Mouse (Mus musculus) myocyte (in vitro differentiated cells): ENCODE measurements around the gene Sema4d. TPM values are rescaled to one million over a fixed set of nuclear protein-coding genes. Genes with fewer than 3 reads are reported as not detected.
"Not testable (repeated sequence)": the region's sequence is repeated elsewhere in the genome, so short reads cannot be mapped to it uniquely, and the experiment has no call there.

Experiments used
- H3K27me3 ChIP-seq: one replicate; pipeline ENCODE4 v1.6.1; 2011; ENCODE audit not compliant: control insufficient read depth, insufficient read depth, insufficient read length
- H3K36me3 ChIP-seq: one replicate; pipeline ENCODE4 v1.6.1; 2011; ENCODE audit not compliant: control insufficient read depth, insufficient read depth
- H3K4me2 ChIP-seq: one replicate; pipeline ENCODE4 v1.6.1; 2011; ENCODE audit warnings: low read depth, control low read depth
- H3K4me3 ChIP-seq: one replicate; pipeline ENCODE4 v1.5.1; 2011; ENCODE audit warnings: mild to moderate bottlenecking, control low read depth, moderate library complexity
- H3K79me2 ChIP-seq: one replicate; pipeline ENCODE4 v1.6.1; 2011; ENCODE audit not compliant: control insufficient read depth, insufficient read depth
- H3ac ChIP-seq: one replicate; pipeline ENCODE4 v1.6.1; 2011; ENCODE audit not compliant: control insufficient read depth, insufficient read length
- CEBPB ChIP-seq: IDR thresholded peaks from 2 replicates; pipeline ENCODE4 v1.6.1; 2011; ENCODE audit warnings: mild to moderate bottlenecking, moderate library complexity; ENCODE audit not compliant: poor library complexity, insufficient read depth, severe bottlenecking
- E2F4 ChIP-seq: IDR thresholded peaks from one replicate; pipeline ENCODE4 v1.6.1; 2011; ENCODE audit warnings: mild to moderate bottlenecking, control low read depth, moderate library complexity; ENCODE audit not compliant: insufficient read depth
- MAX ChIP-seq: IDR thresholded peaks from one replicate; pipeline ENCODE4 v1.6.1; 2011; ENCODE audit warnings: low read depth, mild to moderate bottlenecking, control low read depth
- MYOD1 ChIP-seq, 3 experiments: IDR thresholded peaks; one replicate each; pipeline ENCODE4 v1.6.1; 2011; ENCODE audit warnings: control low read depth in 2 of 3, low read depth in 2 of 3, mild to moderate bottlenecking in 2 of 3, moderate library complexity in 1 of 3; ENCODE audit not compliant: insufficient read length in 2 of 3, control insufficient read depth in 1 of 3
- MYOG ChIP-seq, 3 experiments: IDR thresholded peaks; one replicate each; pipeline ENCODE4 v1.6.1; 2011; ENCODE audit warnings: control low read depth in 2 of 3, low read depth in 2 of 3, mild to moderate bottlenecking in 2 of 3; ENCODE audit not compliant: insufficient read length in 2 of 3, control insufficient read depth in 1 of 3, insufficient read depth in 1 of 3
- POLR2A ChIP-seq: IDR thresholded peaks from one replicate; pipeline ENCODE4 v1.6.1; 2011; ENCODE audit warnings: low read depth, mild to moderate bottlenecking, control low read depth, moderate library complexity; ENCODE audit not compliant: insufficient read length
- POLR2AphosphoS2 ChIP-seq: IDR thresholded peaks from one replicate; pipeline ENCODE4 v1.6.1; 2011; ENCODE audit warnings: low read depth, control low read depth; ENCODE audit not compliant: insufficient read length
- REST ChIP-seq: IDR thresholded peaks from one replicate; pipeline ENCODE4 v1.6.1; 2011; ENCODE audit warnings: mild to moderate bottlenecking, control low read depth, moderate library complexity; ENCODE audit not compliant: insufficient read depth, insufficient read length
- SRF ChIP-seq: IDR thresholded peaks from one replicate; pipeline ENCODE4 v1.6.1; 2011; ENCODE audit warnings: low read depth; ENCODE audit not compliant: control insufficient read depth, insufficient read length
- TCF12 ChIP-seq: IDR thresholded peaks from one replicate; pipeline ENCODE4 v1.6.1; 2011; ENCODE audit warnings: mild to moderate bottlenecking, control low read depth; ENCODE audit not compliant: poor library complexity, insufficient read depth, severe bottlenecking
- TCF3 ChIP-seq: IDR thresholded peaks from one replicate; pipeline ENCODE4 v1.6.1; 2011; ENCODE audit warnings: low read depth, control low read depth; ENCODE audit not compliant: insufficient read length
- USF1 ChIP-seq: IDR thresholded peaks from one replicate; pipeline ENCODE4 v1.6.1; 2011; ENCODE audit warnings: low read depth, mild to moderate bottlenecking, control low read depth, moderate library complexity
- polyA plus RNA-seq: library from polyadenylated mRNA; unstranded; fragments of >200 nt; fragmentation: generic; extraction: Trizol; gene quantifications from one replicate; pipeline ENCODE4 v1.2.1, GENCODE M21; 2012; ENCODE audit warnings: missing spikeins

Gene Sema4d
- polyA plus RNA-seq, 1 experiment = 15.3 TPM

DNA sequence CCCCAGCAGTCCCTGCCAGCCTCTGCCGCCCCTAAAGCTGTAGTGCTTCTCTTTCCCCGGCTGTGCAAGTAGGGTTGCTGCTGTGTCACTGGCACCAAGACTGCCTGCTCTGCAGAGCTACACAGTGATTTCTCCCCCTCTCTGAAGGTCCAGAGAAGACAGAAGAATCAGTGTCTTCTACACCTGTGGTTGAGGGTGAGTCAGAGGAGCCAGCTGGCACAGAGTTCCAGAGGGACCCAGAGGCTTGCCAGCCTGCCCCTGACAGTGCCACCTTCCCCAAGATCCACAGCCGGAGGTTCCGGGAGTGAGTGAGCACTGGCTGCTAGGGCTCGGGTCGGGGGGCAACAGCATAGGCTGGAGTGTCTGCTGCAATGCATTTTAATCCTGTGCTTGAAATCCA is 114.9 kb downstream of the Sema4d start:
- H3K79me2 ChIP-seq = no peaks in the 10 kb centered on the region
- H3K36me3 ChIP-seq = peaks cover 48% of the 10 kb centered on the region
- no peaks in the 10 kb centered on the region for H3K27me3 ChIP-seq
- H3ac ChIP-seq = no peak overlapping the region
- H3K4me2 ChIP-seq = no peak overlapping the region
- H3K4me3 ChIP-seq = no peak overlapping the region
- peak in 1 of 3 experiments; percentile 63 for TF ChIP-seq MYOG (IDR thresholded peaks at IDR 0.05; ENCODE audit: control insufficient read depth in 1 of 3, insufficient read depth in 1 of 3, insufficient read length in 2 of 3, low read depth in 2 of 3)
- peak in 2 of 3 experiments; percentile 37 to 38 for TF ChIP-seq MYOD1 (IDR thresholded peaks at IDR 0.05; ENCODE audit: control insufficient read depth in 1 of 3, insufficient read length in 2 of 3, low read depth in 2 of 3)
- no peak for TF ChIP-seq CEBPB

DNA sequence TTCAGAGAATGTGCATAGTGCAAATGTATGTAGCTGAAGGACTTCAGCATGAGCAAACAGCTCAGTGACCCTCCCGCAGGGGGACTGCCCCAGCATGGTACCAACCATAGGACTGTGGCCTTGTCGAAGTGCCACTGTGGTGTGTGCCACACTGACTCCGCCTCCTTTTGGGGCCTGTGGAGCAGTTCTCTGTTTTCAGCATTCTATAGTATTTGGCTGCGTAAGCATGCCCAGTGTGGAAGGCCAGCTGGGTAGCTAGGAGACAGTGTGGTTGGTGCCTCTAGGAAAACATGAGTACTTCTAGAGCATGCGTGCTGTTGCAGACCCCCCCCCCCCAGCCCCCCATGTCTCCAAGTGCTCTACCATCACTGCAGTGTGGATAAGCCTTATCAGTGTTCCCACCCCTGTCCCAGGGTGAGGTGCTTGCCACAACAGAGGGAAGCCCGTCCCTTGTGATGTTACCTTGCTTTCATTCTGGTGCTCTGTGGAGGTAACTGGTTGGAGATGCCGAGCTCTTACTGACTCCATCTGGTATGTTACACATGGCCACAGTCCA is 115.8 kb downstream of the Sema4d start:
- no peak overlapping the region for H3K4me3 ChIP-seq
- no peak overlapping the region for H3K4me2 ChIP-seq
- no peak overlapping the region for H3ac ChIP-seq
- TF ChIP-seq MYOD1 (IDR thresholded peaks at IDR 0.05; ENCODE audit: control insufficient read depth in 1 of 3, insufficient read length in 2 of 3, low read depth in 2 of 3) (no peak), TCF12 (no peak), MAX (no peak), MYOG (IDR thresholded peaks at IDR 0.05; ENCODE audit: control insufficient read depth in 1 of 3, insufficient read depth in 1 of 3, insufficient read length in 2 of 3, low read depth in 2 of 3) (no peak)
- H3K27me3 ChIP-seq = no peaks in the 10 kb centered on the region
- H3K79me2 ChIP-seq = no peaks in the 10 kb centered on the region
- peaks cover 48% of the 10 kb centered on the region for H3K36me3 ChIP-seq

DNA sequence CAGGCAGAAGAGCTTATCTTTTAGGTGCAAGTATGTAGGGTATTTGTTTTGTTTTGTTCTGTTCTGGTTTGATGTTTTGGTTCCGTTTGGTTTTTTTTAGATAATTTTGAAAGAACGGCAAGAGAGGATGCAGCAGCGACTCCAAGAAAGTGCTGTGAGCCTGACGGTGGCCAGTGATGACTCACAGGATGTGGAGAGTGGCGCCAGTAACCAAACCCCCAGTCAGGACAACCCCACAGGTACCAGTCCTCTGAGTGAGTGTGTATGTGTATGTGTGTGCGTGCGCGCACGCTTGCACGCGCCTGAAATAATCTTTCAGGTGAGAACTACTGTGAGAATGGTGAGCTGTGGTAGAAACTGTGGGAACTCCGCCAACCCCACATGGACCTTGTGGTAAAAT is 116.5 kb downstream of the Sema4d start:
- Histone ChIP-seq H3K4me2 (no peak overlapping the region), H3K4me3 (no peak overlapping the region), H3K36me3 (peaks cover 46% of the 10 kb centered on the region), H3K79me2 (no peaks in the 10 kb centered on the region), H3ac (no peak overlapping the region), H3K27me3 (no peaks in the 10 kb centered on the region)
- no peak for TF ChIP-seq REST

DNA sequence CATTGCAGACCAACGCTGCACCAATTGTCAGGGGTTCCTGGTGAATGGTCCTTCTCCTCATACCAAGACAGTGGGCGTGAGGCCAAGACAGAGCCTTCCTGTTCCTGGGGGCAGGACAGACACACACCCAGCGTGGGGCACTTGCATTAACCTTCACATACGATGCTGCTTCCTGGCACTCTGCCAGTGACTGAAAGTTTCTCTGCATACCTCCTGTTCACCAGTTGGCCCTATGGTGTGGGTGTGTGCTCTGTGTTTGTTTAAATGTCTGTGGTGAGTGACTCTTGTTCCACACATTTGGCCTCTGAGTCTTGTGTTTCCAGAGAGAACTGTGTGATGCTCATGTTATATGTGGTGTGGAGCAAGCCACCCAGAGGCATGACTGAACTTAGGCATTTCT is 116.9 kb downstream of the Sema4d start:
- no peak overlapping the region for H3ac ChIP-seq
- no peaks in the 10 kb centered on the region for H3K79me2 ChIP-seq

DNA sequence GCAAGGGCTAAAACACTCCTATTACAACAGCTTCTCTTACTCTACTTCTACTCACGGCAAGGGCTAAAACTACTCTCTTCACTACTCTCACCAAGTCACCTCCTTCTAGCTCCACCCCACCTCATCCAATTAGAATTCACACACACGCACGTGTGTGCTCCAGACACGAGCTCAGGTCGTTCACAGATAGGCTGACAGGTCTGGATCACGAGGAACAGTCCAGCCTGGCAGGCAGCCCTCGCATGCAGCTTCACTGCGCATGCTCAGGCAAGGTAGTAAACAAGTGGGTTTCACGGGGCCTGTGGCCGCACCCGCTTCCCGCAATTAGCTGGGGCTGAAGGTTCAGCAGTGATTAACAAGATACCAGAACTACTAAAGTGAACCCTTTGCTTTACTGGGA is 125.4 kb downstream of the Sema4d start:
- H3K36me3 ChIP-seq = peaks cover 35% of the 10 kb centered on the region
- H3K79me2 ChIP-seq, H3K27me3 ChIP-seq, H3ac ChIP-seq, H3K4me2 ChIP-seq, H3K4me3 ChIP-seq: not testable (repeated sequence)

More for the DNA sequence above, 116.9 kb downstream of the Sema4d start:
- TF ChIP-seq MYOG (IDR thresholded peaks at IDR 0.05; ENCODE audit: control insufficient read depth in 1 of 3, insufficient read depth in 1 of 3, insufficient read length in 2 of 3, low read depth in 2 of 3) = no peak
- TF ChIP-seq MYOD1 (IDR thresholded peaks at IDR 0.05; ENCODE audit: control insufficient read depth in 1 of 3, insufficient read length in 2 of 3, low read depth in 2 of 3) = peak in 1 of 3 experiments; percentile 17
- no peak for TF ChIP-seq CEBPB
- TF ChIP-seq TCF3 = no peak
- Histone ChIP-seq H3K27me3 (no peaks in the 10 kb centered on the region), H3K4me2 (no peak overlapping the region), H3K36me3 (peaks cover 45% of the 10 kb centered on the region), H3K4me3 (no peak overlapping the region)

GRCm38 (mm10) chr13:51663561-51663960 is 130.0 kb downstream of the Sema4d start:
- H3K27me3 ChIP-seq = no peaks in the 10 kb centered on the region
- H3K79me2 ChIP-seq = no peaks in the 10 kb centered on the region
- H3K4me2 ChIP-seq = no peak overlapping the region
- H3K4me3 ChIP-seq = no peak overlapping the region
- TF ChIP-seq CEBPB = no peak
- no peak for TF ChIP-seq MYOD1 (IDR thresholded peaks at IDR 0.05; ENCODE audit: control insufficient read depth in 1 of 3, insufficient read length in 2 of 3, low read depth in 2 of 3)
- no peak for TF ChIP-seq POLR2A
- TF ChIP-seq TCF12 = no peak
- TF ChIP-seq E2F4 = no peak
- no peak for TF ChIP-seq TCF3
- TF ChIP-seq REST = no peak
- no peak for TF ChIP-seq MYOG (IDR thresholded peaks at IDR 0.05; ENCODE audit: control insufficient read depth in 1 of 3, insufficient read depth in 1 of 3, insufficient read length in 2 of 3, low read depth in 2 of 3)
- TF ChIP-seq USF1 = no peak
- TF ChIP-seq MAX = no peak
- TF ChIP-seq POLR2AphosphoS2 = no peak
- no peak for TF ChIP-seq SRF
- H3K36me3 ChIP-seq = peaks cover 27% of the 10 kb centered on the region
- H3ac ChIP-seq = no peak overlapping the region
